Comparison of ENCODE assay signal across 34 mouse cellular contexts in the genomic region with DNA sequence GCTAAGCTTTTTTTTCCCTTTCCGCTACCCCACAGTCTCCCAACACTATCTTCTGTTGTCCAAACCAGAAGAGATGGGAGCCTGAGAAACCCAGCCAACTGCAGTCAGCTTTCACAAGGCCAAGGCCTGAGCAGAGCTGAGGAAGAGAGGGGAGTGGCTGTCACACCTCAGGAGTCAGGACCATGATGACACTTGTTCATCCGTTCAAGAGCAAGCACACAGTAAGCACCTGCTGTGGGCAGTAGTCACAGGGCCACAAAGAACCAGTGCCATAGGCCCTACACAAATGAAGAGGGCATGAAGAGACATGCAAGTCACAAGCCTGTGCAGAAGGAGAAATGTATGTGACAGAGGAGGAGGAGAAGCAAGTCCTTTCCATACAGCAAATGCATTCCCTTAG.
"Had no signal": no experiment of that assay in that cellular context is flagged by ENCODE, and none has a peak within 500 bp of the region (broad histone marks: within the 10 kb centered on the region; RNA-seq: fewer than 3 reads in every experiment).

No protein-coding gene starts in this region.

- H3K27ac ChIP-seq: heart, embryonic 10.5 days; heart, embryonic 13.5 days; heart, embryonic 15.5 days; hindbrain, embryonic 10.5 days; hindbrain, embryonic 12.5 days; hindbrain, embryonic 13.5 days; hindbrain, embryonic 14.5 days; hindbrain, embryonic 15.5 days; hindbrain, postnatal 0 days; intestine, embryonic 15.5 days; kidney, embryonic 15.5 days; kidney, postnatal 0 days; layer of hippocampus, adult 2 months had no signal

- DNase-seq: heart, postnatal 10 days; heart, postnatal 14 days; heart, postnatal 36 days; heart, postnatal 4 days; kidney, adult 11 months; kidney, adult 18-20 months; kidney, adult 2 months; kidney, adult 8-10 months; kidney, adult 9 months; kidney, postnatal 10 days; kidney, postnatal 14 days; kidney, postnatal 25 days; kidney, postnatal 36 days; kidney, postnatal 4 days; layer of hippocampus, adult 9-11 months; layer of hippocampus, postnatal 36 days had no signal

- H3K4me2 ChIP-seq: heart, embryonic 11.5 days; heart, embryonic 13.5 days; heart, embryonic 15.5 days; hindbrain, embryonic 12.5 days; hindbrain, embryonic 13.5 days; hindbrain, embryonic 14.5 days; hindbrain, embryonic 15.5 days; intestine, embryonic 15.5 days; kidney, embryonic 15.5 days had no signal

- H3K4me3 ChIP-seq: heart, embryonic 10.5 days; heart, embryonic 13.5 days; heart, embryonic 15.5 days; hindbrain, embryonic 10.5 days; hindbrain, embryonic 12.5 days; hindbrain, embryonic 13.5 days; hindbrain, embryonic 15.5 days; intestine, embryonic 15.5 days; kidney, embryonic 15.5 days; layer of hippocampus, adult 2 months had no signal

- ATAC-seq: hindbrain, embryonic 16.5 days; hindbrain, postnatal 0 days; inflammation-experienced regulatory T-cells, adult 6 months; intestine, embryonic 15.5 days; intestine, embryonic 16.5 days; intestine, postnatal 0 days had no signal

- H3K4me1 ChIP-seq: hindbrain, embryonic 10.5 days; hindbrain, embryonic 12.5 days; hindbrain, embryonic 13.5 days; hindbrain, embryonic 15.5 days; intestine, embryonic 15.5 days; kidney, embryonic 15.5 days had no signal

- H3K9ac ChIP-seq: heart, embryonic 13.5 days; heart, embryonic 15.5 days; hindbrain, embryonic 12.5 days; hindbrain, embryonic 13.5 days; hindbrain, embryonic 14.5 days; hindbrain, embryonic 15.5 days; intestine, embryonic 15.5 days; kidney, embryonic 15.5 days had no signal

- H3K36me3 ChIP-seq: heart, embryonic 10.5 days; heart, embryonic 13.5 days; heart, embryonic 15.5 days; hindbrain, embryonic 10.5 days; hindbrain, embryonic 12.5 days; hindbrain, embryonic 13.5 days; hindbrain, embryonic 15.5 days; intestine, embryonic 15.5 days; kidney, embryonic 15.5 days had no signal

- H3K27me3 ChIP-seq: heart, embryonic 13.5 days; heart, embryonic 15.5 days; hindbrain, embryonic 12.5 days; hindbrain, embryonic 13.5 days; hindbrain, embryonic 15.5 days; intestine, embryonic 15.5 days; kidney, embryonic 15.5 days had no signal

- H3K9me3 ChIP-seq: heart, embryonic 10.5 days; heart, embryonic 13.5 days; heart, embryonic 15.5 days; hindbrain, embryonic 10.5 days; hindbrain, embryonic 12.5 days; hindbrain, embryonic 13.5 days; hindbrain, embryonic 15.5 days; intestine, embryonic 15.5 days; kidney, embryonic 15.5 days had no signal
